Mouse (Mus musculus) kidney, adult 2 months (tissue): ENCODE data around the gene Plekhg6. TPM values are rescaled to one million over a fixed set of nuclear protein-coding genes. Genes with fewer than 3 reads are reported as not detected.

Source experiments
- DNase-seq: peaks from one replicate; pipeline ENCODE4 v3.0.0; 2021
- H3K27ac ChIP-seq: fragments of 200-500 bp; 2 replicates; pipeline ENCODE4 v1.5.1; 2012; ENCODE audit warnings: low read depth, low read length, control low read depth, inconsistent platforms; ENCODE audit not compliant: insufficient read depth
- H3K27me3 ChIP-seq: fragments of 200-500 bp; replicated peaks from 2 replicates; pipeline ENCODE4 v1.6.1; 2012; ENCODE audit warnings: mild to moderate bottlenecking, moderate library complexity, low read length, inconsistent platforms; ENCODE audit not compliant: control insufficient read depth, insufficient read depth
- H3K36me3 ChIP-seq: fragments of 200-500 bp; 2 replicates; pipeline ENCODE4 v1.6.1; 2012; ENCODE audit warnings: mild to moderate bottlenecking, moderate library complexity, low read length, inconsistent platforms; ENCODE audit not compliant: control insufficient read depth, insufficient read depth
- H3K4me1 ChIP-seq: fragments of 200-500 bp; 2 replicates; pipeline ENCODE4 v1.6.1; 2011; ENCODE audit warnings: low read length; ENCODE audit not compliant: control insufficient read depth, insufficient read depth
- H3K4me3 ChIP-seq: fragments of 200-500 bp; 2 replicates; pipeline ENCODE4 v1.5.1; 2011; ENCODE audit warnings: mild to moderate bottlenecking, low read depth, low read length, control low read depth; ENCODE audit not compliant: insufficient read depth
- CTCF ChIP-seq: fragments of 200-500 bp; conservative IDR thresholded peaks from 2 replicates; pipeline ENCODE4 v1.5.1; 2011; ENCODE audit warnings: low read depth, mild to moderate bottlenecking, control low read depth, low read length, moderate library complexity, mixed read lengths; ENCODE audit not compliant: insufficient read depth, insufficient read length
- POLR2A ChIP-seq: fragments of 200-500 bp; IDR thresholded peaks from one replicate; pipeline ENCODE4 v1.6.1; 2011; ENCODE audit warnings: low read depth, low read length, control low read depth
- WGBS: fragments of 180-500 bp; shearing (Covaris S2); methylation state at CpG from one replicate; pipeline ENCODE4 v1.1.7; 2018; 5-methylcytosine and 5-hydroxymethylcytosine counted together
- polyA plus RNA-seq: library from polyadenylated mRNA; depleted of rRNA; stranded (reverse); fragments of >200 nt; gene quantifications from 2 replicates; pipeline ENCODE4 v1.2.3, GENCODE M21; 2012

Plekhg6 gene
- polyA plus RNA-seq, 1 experiment = 6.1 TPM

DNA sequence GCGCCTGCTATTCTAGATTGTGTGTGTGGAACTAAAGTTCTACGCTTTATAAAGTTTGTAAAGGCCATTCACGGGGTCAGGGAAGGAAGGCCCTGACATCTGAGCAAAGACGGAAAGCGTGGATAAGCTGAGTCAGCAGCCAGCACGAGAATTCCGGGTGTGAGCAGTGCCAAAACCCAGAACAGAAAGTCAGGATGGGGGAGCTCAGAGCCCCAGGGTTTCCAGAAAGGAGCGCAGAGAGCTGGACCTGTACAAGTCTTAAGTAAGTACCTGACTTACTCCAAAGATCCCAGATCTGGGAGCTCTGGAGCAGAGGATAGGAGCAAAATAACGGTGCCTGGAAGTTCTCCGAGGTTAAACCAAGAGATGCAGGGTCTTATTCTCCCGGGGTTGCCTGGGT lies 30.0 kb upstream of the Plekhg6 start:
- TF ChIP-seq POLR2A (no peak), CTCF (no peak)
- no peak for DNase-seq
- no peaks in the 10 kb centered on the region for H3K36me3 ChIP-seq
- no peaks in the 10 kb centered on the region for H3K27me3 ChIP-seq
- H3K27ac ChIP-seq = no peak overlapping the region
- 40% methylated on average over 11 of the region's 11 CpGs for WGBS
- H3K4me3 ChIP-seq = no peak overlapping the region
- H3K4me1 ChIP-seq = no peaks in the 10 kb centered on the region

DNA sequence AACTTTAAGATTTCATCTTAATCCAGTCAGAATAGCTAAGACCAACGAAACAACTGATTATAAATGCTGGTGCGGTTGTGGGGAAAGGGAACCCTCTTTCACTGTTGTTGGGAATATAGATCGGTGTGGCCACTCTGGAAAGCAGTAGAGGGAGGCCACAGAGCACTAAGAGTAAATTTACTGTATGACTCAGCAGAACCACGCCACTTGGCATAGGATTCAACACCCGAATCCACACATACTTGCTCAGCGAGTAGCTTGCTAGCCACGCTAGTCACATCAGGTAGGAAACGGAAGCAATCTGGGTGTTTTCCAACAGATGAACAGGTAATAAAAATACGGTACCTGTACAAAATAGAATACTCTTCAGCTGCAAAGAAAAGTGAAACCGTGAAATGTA lies 27.1 kb upstream of the Plekhg6 start:
- Histone ChIP-seq H3K27me3 (no peaks in the 10 kb centered on the region), H3K4me3 (no peak overlapping the region), H3K4me1 (no peaks in the 10 kb centered on the region), H3K27ac (no peak overlapping the region), H3K36me3 (no peaks in the 10 kb centered on the region)
- no peak for DNase-seq
- no peak for TF ChIP-seq POLR2A
- no peak for TF ChIP-seq CTCF
- WGBS = 94% methylated on average over 10 of the region's 10 CpGs

DNA sequence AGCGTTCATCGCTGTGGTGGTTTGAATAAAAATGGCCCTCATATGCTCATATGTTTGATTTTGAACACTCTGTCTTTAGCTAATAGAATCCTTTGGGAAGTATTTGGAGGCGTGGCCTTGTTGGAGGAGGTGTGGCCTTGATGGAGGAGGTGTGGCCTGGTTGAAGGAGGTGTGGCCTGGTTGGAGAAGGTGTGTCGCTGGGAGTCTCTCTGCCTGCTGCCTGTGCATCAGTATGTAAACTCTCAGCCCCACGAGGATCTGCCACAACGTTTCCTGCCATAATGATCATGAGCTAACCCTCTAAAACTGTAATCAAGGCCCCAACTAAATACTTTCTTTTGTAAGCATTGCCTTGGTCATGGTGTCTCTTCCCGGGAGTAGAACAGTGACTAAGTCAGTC lies 26.6 kb upstream of the Plekhg6 start:
- no peak overlapping the region for H3K4me3 ChIP-seq
- TF ChIP-seq CTCF = no peak
- no peak for TF ChIP-seq POLR2A
- WGBS = 88% methylated on average over 7 of the region's 7 CpGs
- no peaks in the 10 kb centered on the region for H3K27me3 ChIP-seq
- no peak overlapping the region for H3K27ac ChIP-seq
- H3K4me1 ChIP-seq = no peaks in the 10 kb centered on the region
- no peak for DNase-seq
- H3K36me3 ChIP-seq = no peaks in the 10 kb centered on the region

DNA sequence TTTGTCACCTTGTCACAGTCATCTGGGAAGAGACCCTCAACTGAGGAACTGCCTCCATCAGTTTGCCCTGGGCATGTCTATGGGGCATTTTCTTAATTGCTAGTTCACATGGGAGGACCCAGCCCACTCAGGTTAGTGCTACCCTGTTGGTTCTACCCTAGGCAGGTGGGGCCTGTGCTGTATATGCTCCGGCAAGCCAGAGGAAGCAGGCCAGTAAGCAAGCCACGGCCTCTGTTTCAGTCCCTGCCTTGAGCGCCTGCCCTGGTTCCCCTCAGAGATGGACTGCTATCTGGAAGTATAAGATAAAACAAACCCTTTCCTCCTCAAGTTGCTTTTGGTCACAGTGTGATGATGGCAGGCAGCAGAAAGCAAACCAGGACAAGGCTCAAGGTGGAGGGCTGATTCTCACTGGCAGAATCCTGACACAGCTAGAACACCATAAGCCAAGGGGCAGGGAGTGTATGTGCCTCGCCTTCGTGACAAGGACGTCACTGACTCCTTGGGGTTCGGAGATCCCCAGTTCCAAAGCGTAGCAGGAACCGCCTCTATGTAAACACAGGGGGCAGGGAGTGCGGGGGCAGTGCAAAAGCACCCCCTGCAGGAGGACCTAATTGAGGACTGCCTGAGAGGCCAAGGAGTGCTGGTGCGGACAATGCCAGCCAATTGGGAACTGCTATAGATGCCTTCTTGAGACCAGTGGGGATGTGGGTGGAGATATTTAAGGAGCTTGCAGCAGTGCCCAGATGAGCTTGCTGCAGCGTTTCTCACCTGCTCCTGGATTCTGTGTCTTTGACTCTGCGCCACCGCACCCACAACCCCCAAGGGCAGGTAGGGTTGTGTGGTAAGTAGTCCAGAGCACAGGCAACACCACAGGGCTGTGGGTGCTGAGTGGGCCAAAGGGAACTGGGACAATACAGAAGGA lies 25.1 kb upstream of the Plekhg6 start:
- 83% methylated on average over 14 of the region's 14 CpGs for WGBS
- Histone ChIP-seq H3K27me3 (no peaks in the 10 kb centered on the region), H3K27ac (no peak overlapping the region), H3K36me3 (no peaks in the 10 kb centered on the region), H3K4me3 (no peak overlapping the region), H3K4me1 (no peaks in the 10 kb centered on the region)
- DNase-seq = no peak
- no peak for TF ChIP-seq CTCF

DNA sequence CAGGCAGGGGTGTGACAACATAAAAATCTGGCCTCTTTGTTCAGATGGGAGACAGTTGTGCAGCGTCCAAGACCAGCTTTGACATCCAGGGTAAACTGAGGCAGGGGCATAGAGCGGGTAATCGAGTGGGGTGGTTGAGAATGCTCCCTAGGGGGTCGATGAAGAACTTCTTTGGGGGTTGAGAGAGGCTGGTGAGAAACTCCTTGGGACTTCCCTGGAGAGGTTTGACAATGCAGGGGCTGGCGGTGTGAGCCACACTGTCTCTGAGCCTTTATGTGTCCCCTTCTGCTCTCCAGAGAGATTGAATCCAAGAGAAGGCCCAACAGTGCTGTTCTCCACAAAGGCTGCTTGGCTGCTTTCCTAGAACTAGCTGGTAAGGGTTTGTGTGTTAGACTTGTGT lies 9.3 kb upstream of the Plekhg6 start:
- 95% methylated on average over 5 of the region's 5 CpGs for WGBS
- no peak for TF ChIP-seq CTCF
- TF ChIP-seq POLR2A = no peak
- no peak overlapping the region for H3K27ac ChIP-seq
- no peaks in the 10 kb centered on the region for H3K36me3 ChIP-seq
- no peaks in the 10 kb centered on the region for H3K4me1 ChIP-seq
- DNase-seq = no peak
- no peaks in the 10 kb centered on the region for H3K27me3 ChIP-seq
- H3K4me3 ChIP-seq = no peak overlapping the region

DNA sequence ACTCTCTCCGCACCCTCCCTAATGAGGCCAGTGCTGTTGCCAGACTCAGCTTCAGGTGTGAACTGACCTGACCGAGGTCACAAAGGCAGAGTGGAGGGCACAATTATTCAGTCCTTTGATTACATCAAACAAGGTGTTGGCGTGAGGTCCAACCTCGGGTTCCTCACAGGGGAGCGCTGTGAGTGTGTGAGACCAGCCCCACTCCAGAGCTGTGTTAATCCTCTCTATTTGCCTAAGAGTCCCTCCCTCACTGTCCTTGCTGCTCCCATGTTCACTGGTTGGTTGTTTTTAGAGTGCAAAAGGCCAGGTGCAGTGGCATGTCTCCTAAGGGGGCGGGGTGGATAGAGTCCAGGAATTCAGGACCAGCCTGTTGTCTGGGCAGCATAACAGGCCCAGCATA lies 5.5 kb upstream of the Plekhg6 start:
- no peak for DNase-seq
- Histone ChIP-seq H3K4me1 (no peaks in the 10 kb centered on the region), H3K27me3 (no peaks in the 10 kb centered on the region), H3K4me3 (no peak overlapping the region), H3K36me3 (no peaks in the 10 kb centered on the region), H3K27ac (no peak overlapping the region)
- TF ChIP-seq CTCF = no peak
- TF ChIP-seq POLR2A = no peak
- WGBS = 69% methylated on average over 6 of the region's 6 CpGs

DNA sequence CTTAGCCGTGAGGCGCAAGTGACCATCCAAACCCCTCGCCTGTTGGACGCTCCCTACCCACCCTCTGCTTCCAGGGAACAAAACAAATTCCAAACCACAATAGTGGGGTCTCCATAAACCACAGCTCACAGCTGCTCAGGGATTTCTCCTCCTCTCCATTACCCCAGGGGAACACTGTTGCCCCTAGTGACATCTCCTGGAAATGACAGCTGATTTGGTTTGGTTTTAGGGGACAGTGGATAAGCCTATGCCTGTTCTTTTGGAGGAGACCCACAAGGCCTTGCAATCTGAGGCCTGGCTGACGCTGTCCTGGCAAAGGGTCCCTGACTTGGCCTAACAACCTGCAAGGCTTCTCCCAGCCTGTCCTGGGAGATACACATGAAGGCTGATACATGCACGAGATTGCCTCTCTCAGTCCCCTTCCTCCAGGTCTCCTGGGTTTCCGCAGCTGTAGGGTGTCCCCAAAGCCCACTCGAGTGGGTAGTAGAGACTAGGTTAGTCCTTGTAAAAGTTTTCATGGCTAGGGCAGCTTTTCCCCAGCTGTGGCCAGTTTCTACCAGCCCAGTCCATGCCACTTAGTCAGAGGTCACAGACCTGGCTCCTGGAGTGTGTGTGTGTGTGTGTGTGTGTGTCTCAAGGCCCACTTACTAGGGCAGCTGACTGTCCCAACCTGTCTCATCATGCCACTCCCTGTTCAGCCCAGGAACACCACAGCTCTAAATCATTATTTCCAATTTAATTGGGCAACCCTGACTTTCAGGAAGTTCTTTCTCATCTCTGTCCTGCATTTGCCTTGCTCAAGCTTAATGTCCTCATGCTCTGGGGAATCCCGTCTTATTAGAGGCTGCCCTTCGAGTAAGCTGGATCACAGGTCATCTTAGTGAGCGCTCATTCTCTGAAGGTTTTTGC lies 4.7 kb upstream of the Plekhg6 start:
- WGBS = 75% methylated on average over 11 of the region's 11 CpGs
- DNase-seq = peak; percentile 48

More for the DNA sequence above, 4.7 kb upstream of the Plekhg6 start:
- H3K27ac ChIP-seq = no peak overlapping the region
- H3K27me3 ChIP-seq = no peaks in the 10 kb centered on the region
- no peaks in the 10 kb centered on the region for H3K36me3 ChIP-seq
- H3K4me1 ChIP-seq = no peaks in the 10 kb centered on the region; the same call in 1 of the 2 replicates
- TF ChIP-seq POLR2A = no peak
- peak; percentile 54 for TF ChIP-seq CTCF
- no peak overlapping the region for H3K4me3 ChIP-seq
